Mouse (Mus musculus): ENCODE results near the gene Tmtc3. TPM values are rescaled to one million over a fixed set of nuclear protein-coding genes. Genes with fewer than 3 reads are reported as not detected.

Tmtc3 gene
- polyA plus RNA-seq (2014; fragmentation: Illumina TruSeq; extraction: RNeasy Lipid Tissue Mini Kit (QIAGEN cat#74804); ENCODE audit: low read depth, low replicate concordance), result 51.1 TPM

DNA sequence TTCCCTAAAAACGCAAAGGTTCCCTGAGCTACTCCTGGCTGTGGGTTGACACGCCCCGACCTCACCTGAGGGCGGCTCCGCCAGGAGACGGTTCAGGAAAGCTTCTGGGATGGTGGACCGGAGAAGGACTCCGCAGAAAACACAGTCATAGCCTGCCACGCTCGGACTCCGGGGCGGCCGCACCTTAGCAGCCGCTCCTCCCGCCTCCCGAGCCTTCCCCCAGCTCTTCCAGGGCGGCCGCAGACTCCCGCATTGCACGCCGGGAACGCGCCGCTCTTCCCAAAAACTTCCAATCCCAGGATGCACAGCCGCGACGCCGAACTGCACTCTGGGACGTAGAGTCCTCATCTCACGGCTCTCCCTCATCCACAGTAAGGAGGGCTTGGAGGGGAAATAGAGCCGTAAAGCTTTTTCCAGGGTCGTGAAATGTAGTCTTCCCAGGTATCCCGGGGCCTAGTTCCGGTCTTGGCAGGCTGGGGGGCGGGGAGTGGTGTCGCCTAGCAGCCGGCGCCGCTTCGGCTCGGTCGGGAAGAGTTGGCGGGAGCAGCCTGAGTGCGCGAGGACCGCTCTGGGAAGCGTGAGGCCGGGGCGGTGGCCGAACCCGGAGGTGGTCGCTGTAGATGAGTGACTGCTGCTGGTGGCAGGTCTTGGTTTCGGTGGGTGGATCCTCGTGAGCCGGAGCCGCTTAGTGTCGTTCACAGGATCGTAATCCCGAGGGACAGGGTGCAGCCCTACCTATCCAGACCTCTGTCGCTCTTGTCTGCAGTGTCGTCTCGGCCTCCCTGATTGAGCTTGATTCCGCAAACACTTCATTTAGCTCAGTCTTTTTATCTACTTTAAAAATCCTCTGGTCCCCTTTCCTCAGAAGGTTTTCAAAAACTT, at the start of gene Tmtc3, which contains the start of gene Cep290:
Tmtc3 (minus strand) TSS at position 254 of the 882 bp plus-strand sequence.
Cep290 (plus strand) TSS at position 462 of the 882 bp plus-strand sequence.

Other genes starting within 250 kb of the Tmtc3 start
- gene Gm4301, start 151.7 kb downstream of the Tmtc3 start, polyA plus RNA-seq (2014; fragmentation: Illumina TruSeq; extraction: RNeasy Lipid Tissue Mini Kit (QIAGEN cat#74804); ENCODE audit: low read depth, low replicate concordance), result not detected
- gene Gm4302, start 146.5 kb downstream of the Tmtc3 start, polyA plus RNA-seq (2014; fragmentation: Illumina TruSeq; extraction: RNeasy Lipid Tissue Mini Kit (QIAGEN cat#74804); ENCODE audit: low read depth, low replicate concordance), result not detected
- not detected for gene Gm4303, start 141.4 kb downstream of the Tmtc3 start, polyA plus RNA-seq (2014; fragmentation: Illumina TruSeq; extraction: RNeasy Lipid Tissue Mini Kit (QIAGEN cat#74804); ENCODE audit: low read depth, low replicate concordance)
- gene Gm4305, start 136.3 kb downstream of the Tmtc3 start, polyA plus RNA-seq (2014; fragmentation: Illumina TruSeq; extraction: RNeasy Lipid Tissue Mini Kit (QIAGEN cat#74804); ENCODE audit: low read depth, low replicate concordance), result not detected
- gene Gm4307, start 126.0 kb downstream of the Tmtc3 start, polyA plus RNA-seq (2014; fragmentation: Illumina TruSeq; extraction: RNeasy Lipid Tissue Mini Kit (QIAGEN cat#74804); ENCODE audit: low read depth, low replicate concordance), result not detected
- gene Gm4312, start 104.8 kb downstream of the Tmtc3 start, polyA plus RNA-seq (2014; fragmentation: Illumina TruSeq; extraction: RNeasy Lipid Tissue Mini Kit (QIAGEN cat#74804); ENCODE audit: low read depth, low replicate concordance), result not detected
- gene Cep290, start 208 bp upstream of the Tmtc3 start, polyA plus RNA-seq (2014; fragmentation: Illumina TruSeq; extraction: RNeasy Lipid Tissue Mini Kit (QIAGEN cat#74804); ENCODE audit: low read depth, low replicate concordance), result 27.0 TPM
- 25.9 TPM for gene 4930430F08Rik, start 103.1 kb upstream of the Tmtc3 start, polyA plus RNA-seq (2014; fragmentation: Illumina TruSeq; extraction: RNeasy Lipid Tissue Mini Kit (QIAGEN cat#74804); ENCODE audit: low read depth, low replicate concordance)
- gene 1700017N19Rik, start 103.1 kb upstream of the Tmtc3 start, polyA plus RNA-seq (2014; fragmentation: Illumina TruSeq; extraction: RNeasy Lipid Tissue Mini Kit (QIAGEN cat#74804); ENCODE audit: low read depth, low replicate concordance), result not detected

Data from kidney, adult 10 weeks (tissue).